Comparison of ENCODE assay signal across 8 mouse cellular contexts in the genomic region with DNA sequence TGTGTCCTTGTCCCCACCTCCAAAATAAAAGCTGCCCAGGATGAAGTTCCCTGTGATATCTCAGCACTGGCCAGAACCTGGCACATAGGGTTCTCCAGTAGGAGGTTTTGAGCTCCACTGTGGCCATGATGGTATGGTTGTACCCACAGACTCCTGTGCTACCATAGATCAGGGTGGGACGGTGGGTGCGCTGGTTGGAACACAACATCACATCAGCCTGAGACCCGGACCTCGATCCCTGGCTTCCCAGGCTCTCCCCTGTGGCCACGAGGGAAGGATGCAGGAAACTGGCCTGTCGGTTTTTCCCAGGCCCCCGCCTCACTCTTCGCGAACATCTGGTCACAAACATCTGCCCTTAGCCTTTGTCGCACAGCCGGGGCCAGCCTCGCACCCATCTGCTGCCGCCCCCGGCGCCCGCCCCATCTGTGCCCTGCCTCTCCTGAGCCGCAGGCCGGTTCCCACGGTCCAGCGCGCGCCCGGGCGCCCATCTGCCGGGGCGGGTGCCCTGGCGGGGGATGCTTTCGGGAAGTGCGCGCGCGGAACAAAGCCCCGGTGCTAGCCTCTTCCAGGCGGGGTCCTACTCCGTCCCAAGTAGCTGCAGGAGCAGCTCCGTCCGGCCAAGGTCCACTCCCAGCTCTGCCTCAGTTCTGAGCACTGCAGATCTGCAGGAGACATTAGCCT. TPM values are rescaled to one million over a fixed set of nuclear protein-coding genes. Genes with fewer than 3 reads are reported as not detected.
A peak's percentile ranks its signal among the peaks of the same experiment; 100 is the strongest.
DNase-seq lines count a peak whose midpoint lies in the region; ATAC-seq and TF ChIP-seq lines count a peak whose summit lies in the region.

No protein-coding gene starts in this region.

- H3K36me3 ChIP-seq in intestine, embryonic 16.5 days (ENCODE audit: control insufficient read depth, insufficient read depth, low read length), result no peaks in the 10 kb centered on the region
- no peaks in the 10 kb centered on the region for H3K36me3 ChIP-seq in lung, postnatal 0 days (ENCODE audit: insufficient read depth, low read length)
- H3K36me3 ChIP-seq in stomach, embryonic 15.5 days, result no peaks in the 10 kb centered on the region

- peak overlapping the region; percentile 73 for H3K4me2 ChIP-seq in intestine, embryonic 16.5 days (ENCODE audit: low read depth, low read length)
- peak overlapping the region; percentile 50 for H3K4me2 ChIP-seq in lung, postnatal 0 days (replicated peaks; ENCODE audit: low read depth, low read length)
- peak overlapping the region; percentile 74 for H3K4me2 ChIP-seq in stomach, embryonic 15.5 days

- 4% methylated on average over 37 of the region's 37 CpGs for WGBS in intestine, embryonic 16.5 days
- WGBS in lung, postnatal 0 days, result 9% methylated on average over 37 of the region's 37 CpGs
- WGBS in stomach, embryonic 15.5 days, result 5% methylated on average over 37 of the region's 37 CpGs

- no peak overlapping the region; the same call in 1 of the 2 replicates for H3K27ac ChIP-seq in intestine, embryonic 16.5 days (ENCODE audit: low read length)
- H3K27ac ChIP-seq in lung, postnatal 0 days (ENCODE audit: low read length), result no peak overlapping the region
- peak overlapping the region; percentile 2; the same call in 1 of the 2 replicates for H3K27ac ChIP-seq in stomach, embryonic 15.5 days

- no peaks in the 10 kb centered on the region for H3K27me3 ChIP-seq in intestine, embryonic 16.5 days (replicated peaks; ENCODE audit: control insufficient read depth, insufficient read depth, low read length)
- no peaks in the 10 kb centered on the region for H3K27me3 ChIP-seq in lung, postnatal 0 days (replicated peaks; ENCODE audit: insufficient read depth, low read length)
- H3K27me3 ChIP-seq in stomach, embryonic 15.5 days (replicated peaks), result no peaks in the 10 kb centered on the region

- DNase-seq in right cerebral cortex, postnatal 14 days, result peak; percentile 37
- no peak for DNase-seq in right cerebral cortex, postnatal 10 days (ENCODE audit: low spot score in 2 of 2)
- DNase-seq in gastrocnemius, postnatal 14 days, result peak; percentile 64
- peak; percentile 68 for DNase-seq in lung, postnatal 0 days (ENCODE audit: low spot score)
- no peak for DNase-seq in layer of hippocampus, adult 18-20 months (ENCODE audit: low spot score in 2 of 2)
- no peak for DNase-seq in ovary, postnatal 14 days (ENCODE audit: low spot score)

- intact Hi-C loops in gastrocnemius, postnatal 14 days (cut with DNase I; ENCODE audit: low total_unique reads), result no loop called here

- ATAC-seq in intestine, embryonic 16.5 days, result peak; percentile 41
- peak; percentile 67 for ATAC-seq in lung, postnatal 0 days
- ATAC-seq in stomach, embryonic 15.5 days (ENCODE audit: insufficient read depth, low FRiP score, low read depth), result no peak

- peak overlapping the region; percentile 72 for H3K9ac ChIP-seq in intestine, embryonic 16.5 days (ENCODE audit: low read depth, low read length)
- no peak overlapping the region for H3K9ac ChIP-seq in lung, postnatal 0 days (replicated peaks; ENCODE audit: low read depth)
- H3K9ac ChIP-seq in stomach, embryonic 15.5 days, result 0 out of 2 replicates have a peak overlapping the region, but pooled peaks have one; percentile 8

- TF ChIP-seq EP300 in lung, postnatal 0 days (IDR thresholded peaks at IDR 0.05), result no peak; the same call in 1 of the 2 replicates

- H3K4me3 ChIP-seq in intestine, embryonic 16.5 days (ENCODE audit: low read length), result peak overlapping the region; percentile 40
- H3K4me3 ChIP-seq in lung, postnatal 0 days (ENCODE audit: low read depth, low read length), result peak overlapping the region; percentile 23; the same call in 1 of the 2 replicates
- H3K4me3 ChIP-seq in stomach, embryonic 15.5 days (replicated peaks), result peak overlapping the region; percentile 35

- H3K4me1 ChIP-seq in intestine, embryonic 16.5 days (ENCODE audit: control insufficient read depth, insufficient read depth, low read length), result peaks cover 39% of the 10 kb centered on the region
- H3K4me1 ChIP-seq in lung, postnatal 0 days (ENCODE audit: insufficient read depth, low read depth, low read length), result peaks cover 26% of the 10 kb centered on the region
- peaks cover 25% of the 10 kb centered on the region for H3K4me1 ChIP-seq in stomach, embryonic 15.5 days

- no peak for TF ChIP-seq CTCF in lung, postnatal 0 days (IDR thresholded peaks at IDR 0.05)

- no peaks in the 10 kb centered on the region for H3K9me3 ChIP-seq in intestine, embryonic 16.5 days (ENCODE audit: control insufficient read depth, low read length)
- no peaks in the 10 kb centered on the region for H3K9me3 ChIP-seq in lung, postnatal 0 days (ENCODE audit: low read length)
- H3K9me3 ChIP-seq in stomach, embryonic 15.5 days, result no peaks in the 10 kb centered on the region

RNA-seq across cellular contexts. Expression of gene Id1, which starts 12.3 kb away (rescaled TPM):
- total RNA-seq in gastrocnemius, postnatal 14 days (2021), result 10 to 100 TPM; 12.5 to 17.3 TPM
- polyA plus RNA-seq in intestine, embryonic 16.5 days (2015; fragmentation: Nextera tagmentation; extraction: Ambion mirVana), result 96.1 and 107 TPM in 2 replicates
- polyA plus RNA-seq in lung, postnatal 0 days (2015; fragmentation: Nextera tagmentation; extraction: Ambion mirVana), result 214 and 218 TPM in 2 replicates
- polyA plus RNA-seq in stomach, embryonic 15.5 days (2015; fragmentation: Nextera tagmentation; extraction: Ambion mirVana), result 117 and 138 TPM in 2 replicates
- 10 to 100 TPM; 19.5 to 22.3 TPM for total RNA-seq in layer of hippocampus, adult 18-20 months (2021)

RNA-seq across cellular contexts. Expression of gene Cox4i2, which starts 30.2 kb away (rescaled TPM):
- total RNA-seq in gastrocnemius, postnatal 14 days (2021), result 1 to 10 TPM; 5.9 to 6.0 TPM
- 14.8 and 15.3 TPM in 2 replicates for polyA plus RNA-seq in intestine, embryonic 16.5 days (2015; fragmentation: Nextera tagmentation; extraction: Ambion mirVana)
- 204 and 228 TPM in 2 replicates for polyA plus RNA-seq in lung, postnatal 0 days (2015; fragmentation: Nextera tagmentation; extraction: Ambion mirVana)
- polyA plus RNA-seq in stomach, embryonic 15.5 days (2015; fragmentation: Nextera tagmentation; extraction: Ambion mirVana), result 19.0 and 19.5 TPM in 2 replicates
- total RNA-seq in layer of hippocampus, adult 18-20 months (2021), result 1 to 10 TPM; 1.1 to 2.3 TPM

RNA-seq across cellular contexts. Expression of gene Mcts2, which starts 37.0 kb away (rescaled TPM):
- total RNA-seq in gastrocnemius, postnatal 14 days (2021), result 10 to 100 TPM; 11.9 to 13.8 TPM
- 18.9 and 25.1 TPM in 2 replicates for polyA plus RNA-seq in intestine, embryonic 16.5 days (2015; fragmentation: Nextera tagmentation; extraction: Ambion mirVana)
- 19.4 and 20.8 TPM in 2 replicates for polyA plus RNA-seq in lung, postnatal 0 days (2015; fragmentation: Nextera tagmentation; extraction: Ambion mirVana)
- polyA plus RNA-seq in stomach, embryonic 15.5 days (2015; fragmentation: Nextera tagmentation; extraction: Ambion mirVana), result 23.1 and 26.7 TPM in 2 replicates
- total RNA-seq in layer of hippocampus, adult 18-20 months (2021), result 10 to 100 TPM; 18.3 to 19.2 TPM

RNA-seq across cellular contexts. Expression of gene H13, which starts 54.5 kb away (rescaled TPM):
- total RNA-seq in gastrocnemius, postnatal 14 days (2021), result 10 to 100 TPM; 45.8 to 49.1 TPM
- 116 and 119 TPM in 2 replicates for polyA plus RNA-seq in intestine, embryonic 16.5 days (2015; fragmentation: Nextera tagmentation; extraction: Ambion mirVana)
- 110 and 127 TPM in 2 replicates for polyA plus RNA-seq in lung, postnatal 0 days (2015; fragmentation: Nextera tagmentation; extraction: Ambion mirVana)
- 122 and 135 TPM in 2 replicates for polyA plus RNA-seq in stomach, embryonic 15.5 days (2015; fragmentation: Nextera tagmentation; extraction: Ambion mirVana)
- total RNA-seq in layer of hippocampus, adult 18-20 months (2021), result 10 to 100 TPM; 75.0 to 76.0 TPM

Comparison
In these comparisons a context has a peak if more than half of its experiments do, and no peak if none do; other contexts are left out.
1. DNase-seq: peak in right cerebral cortex, postnatal 14 days (single experiment), gastrocnemius, postnatal 14 days (single experiment) and lung, postnatal 0 days (single experiment); none in right cerebral cortex, postnatal 10 days (0 of 2), layer of hippocampus, adult 18-20 months (0 of 2) and ovary, postnatal 14 days (single experiment).
2. RNA of gene Cox4i2, which starts 30.2 kb away (polyA plus RNA-seq): 204 to 228 TPM in lung, postnatal 0 days; 19.0 to 19.5 TPM in stomach, embryonic 15.5 days and 14.8 to 15.3 TPM in intestine, embryonic 16.5 days; every median in the first group is over 10 times any median in the second.
3. Peak in every context shown above with its lines, with median percentiles within 50 percentile points of each other: H3K4me2 ChIP-seq and H3K4me3 ChIP-seq.